Mouse (Mus musculus): ENCODE results near the gene Parp2. TPM values are rescaled to one million over a fixed set of nuclear protein-coding genes. Genes with fewer than 3 reads are reported as not detected.

The Parp2 gene
- polyA plus RNA-seq, 1 experiment = 22.1 TPM

- TF ChIP-seq SRF (IDR thresholded peaks at IDR 0.05; ENCODE audit: control insufficient read depth, insufficient read length, low read depth) (no peak), TCF12 (IDR thresholded peaks at IDR 0.05; ENCODE audit: insufficient read depth, poor library complexity, severe bottlenecking) (no peak), TCF3 (IDR thresholded peaks at IDR 0.05; ENCODE audit: insufficient read length, low read depth) (no peak), CEBPB (IDR thresholded peaks at IDR 0.05; ENCODE audit: insufficient read depth, poor library complexity, severe bottlenecking) (no peak), REST (IDR thresholded peaks at IDR 0.05; ENCODE audit: insufficient read depth, insufficient read length) (no peak), MYOD1 (IDR thresholded peaks at IDR 0.05; ENCODE audit: control insufficient read depth in 1 of 3, insufficient read length in 2 of 3, low read depth in 2 of 3) (no peak), MAX (IDR thresholded peaks at IDR 0.05; ENCODE audit: low read depth) (no peak), E2F4 (IDR thresholded peaks at IDR 0.05; ENCODE audit: insufficient read depth) (no peak), MYOG (IDR thresholded peaks at IDR 0.05; ENCODE audit: control insufficient read depth in 1 of 3, insufficient read depth in 1 of 3, insufficient read length in 2 of 3, low read depth in 2 of 3) (no peak), POLR2AphosphoS2 (IDR thresholded peaks at IDR 0.05; ENCODE audit: insufficient read length, low read depth) (no peak), USF1 (IDR thresholded peaks at IDR 0.05; ENCODE audit: low read depth) (no peak), POLR2A (IDR thresholded peaks at IDR 0.05; ENCODE audit: insufficient read length, low read depth) (no peak)
- H3K79me2 ChIP-seq (ENCODE audit: control insufficient read depth, insufficient read depth) = peaks cover 7% of the 10 kb centered on the region
- H3ac ChIP-seq (ENCODE audit: control insufficient read depth, insufficient read length) = no peak overlapping the region
- no peak overlapping the region for H3K4me3 ChIP-seq
- H3K4me2 ChIP-seq (ENCODE audit: low read depth) = no peak overlapping the region
- no peaks in the 10 kb centered on the region for H3K27me3 ChIP-seq (ENCODE audit: control insufficient read depth, insufficient read depth, insufficient read length)
- H3K36me3 ChIP-seq (ENCODE audit: control insufficient read depth, insufficient read depth) = peaks cover 22% of the 10 kb centered on the region
These were observed 61.0 kb downstream of the Parp2 start for GRCm38 (mm10) chr14:50868656-50869055.

GRCm38 (mm10) chr14:50869889-50870804 lies 62.5 kb downstream of the Parp2 start, which contains the start of gene Tep1:
Gene Tep1, minus strand, starts transcription at chr14:50870560.
- Histone ChIP-seq H3K4me3 (peak within 1 kb of the TSS; percentile 74), H3K27me3 (ENCODE audit: control insufficient read depth, insufficient read depth, insufficient read length) (no peaks in the 10 kb centered on the region), H3K79me2 (ENCODE audit: control insufficient read depth, insufficient read depth) (peaks cover 7% of the 10 kb centered on the region), H3K4me2 (ENCODE audit: low read depth) (peak within 1 kb of the TSS; percentile 95), H3ac (ENCODE audit: control insufficient read depth, insufficient read length) (peak within 1 kb of the TSS; percentile 90), H3K36me3 (ENCODE audit: control insufficient read depth, insufficient read depth) (peaks cover 17% of the 10 kb centered on the region)
- TF ChIP-seq E2F4 (IDR thresholded peaks at IDR 0.05; ENCODE audit: insufficient read depth) (no peak), MYOG (IDR thresholded peaks at IDR 0.05; ENCODE audit: control insufficient read depth in 1 of 3, insufficient read depth in 1 of 3, insufficient read length in 2 of 3, low read depth in 2 of 3) (peak in 1 of 3 experiments; percentile 30), CEBPB (IDR thresholded peaks at IDR 0.05; ENCODE audit: insufficient read depth, poor library complexity, severe bottlenecking) (no peak), POLR2AphosphoS2 (IDR thresholded peaks at IDR 0.05; ENCODE audit: insufficient read length, low read depth) (peak; percentile 60), REST (IDR thresholded peaks at IDR 0.05; ENCODE audit: insufficient read depth, insufficient read length) (no peak), POLR2A (IDR thresholded peaks at IDR 0.05; ENCODE audit: insufficient read length, low read depth) (peak; percentile 67)

GRCm38 (mm10) chr14:50870805-50871143 lies 63.1 kb downstream of the Parp2 start:
- Histone ChIP-seq H3K27me3 (ENCODE audit: control insufficient read depth, insufficient read depth, insufficient read length) (no peaks in the 10 kb centered on the region), H3K79me2 (ENCODE audit: control insufficient read depth, insufficient read depth) (peaks cover 7% of the 10 kb centered on the region), H3K36me3 (ENCODE audit: control insufficient read depth, insufficient read depth) (peaks cover 17% of the 10 kb centered on the region), H3K4me3 (peak overlapping the region; percentile 74), H3K4me2 (ENCODE audit: low read depth) (peak overlapping the region; percentile 92), H3ac (ENCODE audit: control insufficient read depth, insufficient read length) (peak overlapping the region; percentile 90)
- no peak for TF ChIP-seq POLR2AphosphoS2 (IDR thresholded peaks at IDR 0.05; ENCODE audit: insufficient read length, low read depth)
- TF ChIP-seq REST (IDR thresholded peaks at IDR 0.05; ENCODE audit: insufficient read depth, insufficient read length) = no peak
- no peak for TF ChIP-seq MYOG (IDR thresholded peaks at IDR 0.05; ENCODE audit: control insufficient read depth in 1 of 3, insufficient read depth in 1 of 3, insufficient read length in 2 of 3, low read depth in 2 of 3)
- no peak for TF ChIP-seq SRF (IDR thresholded peaks at IDR 0.05; ENCODE audit: control insufficient read depth, insufficient read length, low read depth)
- TF ChIP-seq MYOD1 (IDR thresholded peaks at IDR 0.05; ENCODE audit: control insufficient read depth in 1 of 3, insufficient read length in 2 of 3, low read depth in 2 of 3) = no peak
- no peak for TF ChIP-seq CEBPB (IDR thresholded peaks at IDR 0.05; ENCODE audit: insufficient read depth, poor library complexity, severe bottlenecking)

Other genes starting within 250 kb of the Parp2 start
- not detected for gene Olfr744, start 193.0 kb upstream of the Parp2 start, polyA plus RNA-seq (2012; fragmentation: generic; extraction: Trizol)
- not detected for gene Olfr745, start 168.5 kb upstream of the Parp2 start, polyA plus RNA-seq (2012; fragmentation: generic; extraction: Trizol)
- not detected for gene Olfr746, start 160.8 kb upstream of the Parp2 start, polyA plus RNA-seq (2012; fragmentation: generic; extraction: Trizol)
- gene Olfr747, start 114.6 kb upstream of the Parp2 start, polyA plus RNA-seq (2012; fragmentation: generic; extraction: Trizol) = not detected
- gene Olfr748, start 100.5 kb upstream of the Parp2 start, polyA plus RNA-seq (2012; fragmentation: generic; extraction: Trizol) = not detected
- not detected for gene Olfr749, start 62.7 kb upstream of the Parp2 start, polyA plus RNA-seq (2012; fragmentation: generic; extraction: Trizol)
- gene Ttc5, start 22.3 kb upstream of the Parp2 start, polyA plus RNA-seq (2012; fragmentation: generic; extraction: Trizol) = 26.7 TPM
- 0.16 TPM for gene Ccnb1ip1, start 109 bp upstream of the Parp2 start, polyA plus RNA-seq (2012; fragmentation: generic; extraction: Trizol)
- 20.6 TPM for gene Tep1, start 62.7 kb downstream of the Parp2 start, polyA plus RNA-seq (2012; fragmentation: generic; extraction: Trizol)
- 4.9 TPM for gene Klhl33, start 89.7 kb downstream of the Parp2 start, polyA plus RNA-seq (2012; fragmentation: generic; extraction: Trizol)
- gene Osgep, start 117.1 kb downstream of the Parp2 start, polyA plus RNA-seq (2012; fragmentation: generic; extraction: Trizol) = 81.0 TPM
- gene Apex1, start 117.1 kb downstream of the Parp2 start, polyA plus RNA-seq (2012; fragmentation: generic; extraction: Trizol) = 113 TPM
- gene Pip4p1, start 123.0 kb downstream of the Parp2 start, polyA plus RNA-seq (2012; fragmentation: generic; extraction: Trizol) = 71.3 TPM
- 20.4 TPM for gene Pnp, start 123.2 kb downstream of the Parp2 start, polyA plus RNA-seq (2012; fragmentation: generic; extraction: Trizol)
- 11.9 TPM for gene Gm49342, start 136.7 kb downstream of the Parp2 start, polyA plus RNA-seq (2012; fragmentation: generic; extraction: Trizol)
- gene Pnp2, start 148.2 kb downstream of the Parp2 start, polyA plus RNA-seq (2012; fragmentation: generic; extraction: Trizol) = 0.08 TPM
- gene Rnase10, start 199.9 kb downstream of the Parp2 start, polyA plus RNA-seq (2012; fragmentation: generic; extraction: Trizol) = 0.10 TPM
- gene Rnase9, start 234.0 kb downstream of the Parp2 start, polyA plus RNA-seq (2012; fragmentation: generic; extraction: Trizol) = not detected
- gene Rnase11, start 242.3 kb downstream of the Parp2 start, polyA plus RNA-seq (2012; fragmentation: generic; extraction: Trizol) = not detected
- gene Rnase12, start 249.8 kb downstream of the Parp2 start, polyA plus RNA-seq (2012; fragmentation: generic; extraction: Trizol) = not detected